Mouse (Mus musculus) erythroblast, adult 5-6 weeks (primary cell): ENCODE data around the gene Tiam1. TPM values are rescaled to one million over a fixed set of nuclear protein-coding genes. Genes with fewer than 3 reads are reported as not detected.

Source experiments
- ATAC-seq: replicated peaks from 2 replicates; pipeline ENCODE4 v1.8.0; 2016; ENCODE audit warnings: moderate number of reproducible peaks, mild to moderate bottlenecking, moderate TSS enrichment, inconsistent platforms; ENCODE audit not compliant: poor library complexity, low FRiP score, severe bottlenecking
- total RNA-seq, 2 experiments: library from RNA; stranded (forward) in 1 of 2; stranded (reverse) in 1 of 2; fragments of 150-400 nt in 1 of 2; fragments of 200-764, 138-1000 nt in 1 of 2; gene quantifications; 2 replicates each; pipeline versions ENCODE4 v1.2.3 to v1.2.4; 2015 to 2017; ENCODE audit warnings: low replicate concordance in 2 of 2

The Tiam1 gene
- total RNA-seq, 2 experiments from 2014 or later = 15.7 to 29.0 TPM

DNA sequence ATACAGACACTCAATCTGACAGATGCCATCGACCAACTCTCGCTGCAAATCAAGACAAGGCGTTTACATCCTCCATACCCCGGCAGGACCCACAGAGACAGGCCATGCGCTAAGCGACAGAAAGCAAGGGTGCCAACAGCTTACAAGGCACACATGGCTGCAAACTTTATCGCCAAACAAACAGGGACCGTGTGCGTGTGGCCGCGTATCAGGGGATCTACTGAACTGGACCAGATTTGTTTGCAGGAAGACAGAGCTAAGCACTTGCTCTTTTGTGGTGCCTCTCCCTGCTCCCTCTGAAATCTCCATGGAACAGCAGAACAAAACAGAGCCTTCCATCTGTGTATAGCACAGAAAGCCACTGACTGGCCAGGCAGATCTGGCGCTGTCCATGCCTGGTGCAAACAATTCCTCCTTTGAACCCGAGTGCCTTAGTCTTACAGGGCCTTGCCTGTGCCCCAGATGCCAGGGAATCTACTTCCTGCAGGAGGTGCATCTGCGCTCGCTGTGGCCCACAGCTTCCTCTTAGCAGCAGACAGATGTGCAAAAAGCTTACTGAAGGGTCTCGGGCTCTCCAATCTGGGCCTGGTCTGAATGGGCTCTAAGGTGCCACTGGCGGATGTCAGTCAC is 316.0 kb downstream of the Tiam1 start:
- no peak for ATAC-seq

- ATAC-seq = no peak
Measured at GRCm38 (mm10) chr16:89825875-89826274, 317.7 kb downstream of the Tiam1 start.

DNA sequence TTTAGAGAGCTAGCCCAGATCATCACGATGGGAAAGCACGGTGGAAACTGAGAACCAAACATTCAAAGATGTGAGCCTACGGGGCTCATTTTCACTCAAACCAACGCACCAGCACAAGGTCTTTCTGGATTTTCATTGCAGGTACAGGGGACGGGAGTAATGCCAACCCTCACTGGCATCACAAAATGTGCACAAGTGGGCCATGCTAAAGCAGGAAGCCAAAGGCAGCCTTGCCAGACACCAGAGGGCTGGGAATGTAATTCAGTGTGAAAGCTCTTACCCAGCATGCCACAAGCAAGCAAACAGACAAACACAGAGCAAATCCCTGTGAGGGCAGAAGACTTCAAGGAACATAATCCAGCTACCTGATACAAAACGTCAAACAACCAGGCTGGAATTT is 320.7 kb downstream of the Tiam1 start:
- no peak for ATAC-seq

GRCm38 (mm10) chr16:89818661-89819060 is 324.9 kb downstream of the Tiam1 start:
- ATAC-seq = no peak

- ATAC-seq = no peak
Measured at GRCm38 (mm10) chr16:89817861-89818630, 325.5 kb downstream of the Tiam1 start.

- ATAC-seq = no peak
Measured at GRCm38 (mm10) chr16:89817301-89817700, 326.3 kb downstream of the Tiam1 start.

- ATAC-seq = no peak
Measured at GRCm38 (mm10) chr16:89816506-89817172, 326.9 kb downstream of the Tiam1 start.

DNA sequence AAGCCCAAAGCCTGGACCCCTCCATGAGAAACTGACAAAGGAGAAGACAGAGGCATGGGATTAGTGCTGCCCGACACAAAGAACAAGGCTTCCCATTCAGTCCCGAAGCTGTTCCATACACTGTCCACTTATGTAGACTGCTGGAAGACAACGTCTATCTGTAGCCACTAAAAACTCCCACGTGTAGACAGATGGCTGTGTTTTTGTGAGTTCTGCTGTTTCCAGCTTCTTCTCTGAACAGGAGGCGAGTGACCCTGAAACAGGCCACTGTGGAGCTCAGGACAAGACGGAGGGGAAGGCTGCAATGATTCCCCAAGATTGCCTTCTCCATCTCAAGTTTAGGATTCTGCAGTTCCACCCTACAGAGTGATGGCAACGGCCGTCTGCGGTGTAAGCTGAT is 330.0 kb downstream of the Tiam1 start:
- no peak for ATAC-seq

GRCm38 (mm10) chr16:89812891-89813290 is 330.7 kb downstream of the Tiam1 start:
- ATAC-seq = no peak

DNA sequence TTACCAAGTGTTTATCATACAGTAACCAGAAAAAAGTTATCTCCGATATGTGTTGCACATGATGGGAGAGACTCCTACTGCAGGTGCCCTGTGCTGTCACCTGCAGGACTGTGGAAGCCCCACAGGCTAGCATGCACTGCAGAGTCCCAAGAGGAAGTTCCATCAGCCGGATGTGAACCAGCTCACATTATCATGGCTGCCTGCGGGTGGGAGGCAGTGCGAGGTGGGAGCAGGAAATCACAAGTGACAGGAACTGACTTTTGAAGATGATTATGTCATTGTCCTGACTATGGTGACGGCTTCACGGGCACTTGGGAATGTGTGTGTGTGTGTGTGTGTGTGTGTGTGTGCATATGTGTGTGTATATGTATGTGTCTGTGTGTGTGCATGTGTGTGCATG is 333.2 kb downstream of the Tiam1 start:
- no peak for ATAC-seq

DNA sequence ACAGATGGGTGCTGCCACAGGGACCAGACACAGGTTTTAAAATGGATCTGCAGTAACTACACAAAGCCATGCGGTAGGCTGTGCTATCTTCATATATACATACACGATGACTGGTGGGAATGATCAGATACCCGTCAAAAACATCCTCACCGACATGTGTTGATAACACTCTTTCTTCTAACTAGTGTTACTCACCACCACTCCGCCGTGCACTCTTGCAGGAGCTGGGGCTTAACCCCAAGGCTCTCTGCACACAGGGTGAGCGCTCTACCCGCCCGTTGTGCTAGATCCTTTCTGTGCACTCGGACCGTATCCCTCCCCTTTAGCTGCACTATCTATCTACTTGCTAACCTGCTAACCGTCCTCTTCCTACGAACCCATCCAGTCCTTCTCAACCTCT is 335.4 kb downstream of the Tiam1 start:
- no peak for ATAC-seq

DNA sequence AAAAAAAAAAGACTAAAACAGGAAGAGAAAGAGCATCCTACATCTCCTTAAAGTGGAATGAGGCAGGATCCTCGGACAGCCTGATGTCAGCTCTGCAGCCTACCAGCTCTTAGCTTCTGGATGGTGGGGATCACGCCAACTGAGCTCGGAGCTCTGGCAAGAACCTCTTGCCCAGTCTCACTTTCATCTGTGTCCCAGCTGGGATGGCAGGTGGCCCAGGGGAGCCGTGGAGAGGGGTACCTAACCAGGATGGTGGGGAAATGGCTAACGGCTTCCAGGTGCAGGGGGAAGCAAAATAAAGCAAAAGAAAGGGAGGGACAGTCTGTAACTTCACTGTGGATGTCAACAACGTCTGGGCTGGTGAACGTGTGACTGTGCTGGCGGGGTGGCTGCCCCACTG is 337.6 kb downstream of the Tiam1 start:
- no peak for ATAC-seq

GRCm38 (mm10) chr16:89805210-89805609 is 338.4 kb downstream of the Tiam1 start:
- ATAC-seq = no peak

DNA sequence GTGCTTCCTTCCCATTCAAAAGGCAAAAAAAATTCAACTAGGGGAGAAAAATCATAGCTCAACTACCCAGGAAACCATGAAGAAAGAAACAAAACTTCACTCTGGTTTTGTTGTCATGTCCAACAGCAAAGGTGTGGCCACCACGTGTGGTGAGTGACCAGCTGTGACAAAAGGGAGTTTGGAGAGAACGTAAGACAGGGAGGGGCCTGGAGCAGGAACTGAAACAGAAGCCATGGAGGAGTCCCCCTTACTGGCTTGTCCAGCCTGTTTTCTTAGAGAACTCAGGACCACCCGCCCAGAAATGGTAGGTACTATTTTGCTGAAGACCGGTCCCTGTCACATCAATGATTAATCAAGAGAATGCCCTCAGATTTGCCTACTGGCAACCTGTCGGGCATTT is 342.1 kb downstream of the Tiam1 start:
- no peak for ATAC-seq

- no peak for ATAC-seq
Measured at GRCm38 (mm10) chr16:89799772-89800171, 343.8 kb downstream of the Tiam1 start.

DNA sequence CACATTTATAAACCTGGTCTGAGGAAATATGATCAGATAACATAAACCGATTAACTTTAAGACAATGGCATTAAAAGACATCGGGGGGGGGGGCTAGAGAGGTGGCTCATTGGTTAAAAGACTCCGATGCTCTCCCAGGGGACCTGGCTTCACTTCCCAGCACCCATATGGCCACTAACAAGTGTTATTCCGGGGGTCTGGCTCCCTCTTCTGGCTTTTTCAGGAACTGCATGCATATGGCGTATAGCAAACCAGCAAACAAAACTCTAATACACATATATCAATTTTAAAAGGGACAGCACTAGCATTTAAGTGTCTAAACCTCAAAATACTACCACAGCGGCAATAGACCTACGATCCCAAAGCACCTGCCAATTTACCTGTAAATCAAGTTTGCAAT is 347.0 kb downstream of the Tiam1 start:
- no peak for ATAC-seq

- no peak for ATAC-seq
Measured at GRCm38 (mm10) chr16:89789792-89790434, 353.7 kb downstream of the Tiam1 start.

GRCm38 (mm10) chr16:89785795-89786194 is 357.8 kb downstream of the Tiam1 start:
- no peak for ATAC-seq

GRCm38 (mm10) chr16:89779705-89780104 is 363.9 kb downstream of the Tiam1 start:
- no peak for ATAC-seq

DNA sequence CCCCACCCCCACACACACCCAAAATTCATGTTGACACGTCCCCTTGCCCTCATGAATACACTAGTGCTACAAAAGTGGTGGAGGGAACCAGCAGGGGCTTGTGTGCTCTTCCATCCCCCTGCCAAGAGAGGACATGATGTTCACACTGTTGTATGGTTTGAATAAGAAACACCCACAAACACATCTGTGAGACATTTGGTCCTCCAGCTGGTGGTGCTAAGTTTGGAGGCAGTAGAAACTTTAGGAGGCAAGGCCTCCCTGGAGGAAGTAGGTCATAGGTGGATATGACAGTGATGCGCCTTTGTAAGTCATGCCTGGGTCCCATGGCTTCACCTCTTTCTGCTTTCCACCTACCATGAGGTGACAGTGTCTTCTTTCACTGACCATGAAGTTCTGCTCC is 366.1 kb downstream of the Tiam1 start:
- ATAC-seq = no peak

DNA sequence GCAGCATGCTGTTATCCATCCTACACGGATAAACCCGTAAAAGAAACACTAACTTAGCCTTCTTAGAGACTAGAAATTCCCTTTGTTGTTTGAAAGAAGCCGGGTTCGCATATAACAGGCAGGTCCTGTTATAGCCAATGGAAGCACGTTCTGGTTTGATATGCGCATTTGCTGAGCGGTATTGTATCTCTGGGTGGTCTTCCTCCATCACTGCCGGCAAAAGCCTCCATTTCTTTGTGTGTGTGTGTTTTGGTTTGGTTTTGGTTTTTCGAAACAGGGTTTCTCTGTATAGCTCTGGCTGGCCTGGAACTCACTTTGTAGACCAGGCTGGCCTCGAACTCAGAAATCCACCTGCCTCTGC is 369.0 kb downstream of the Tiam1 start:
- no peak for ATAC-seq
